Mouse (Mus musculus) retina, postnatal 7 days (tissue): ENCODE measurements around the gene Zmym1.
"Not testable (repeated sequence)": the region's sequence is repeated elsewhere in the genome, so short reads cannot be mapped to it uniquely, and the experiment has no call there.

Experiments used
- DNase-seq: peaks from one replicate; pipeline ENCODE4 v3.0.0-alpha.2; 2012; ENCODE audit warnings: low read depth, low spot score

The Zmym1 gene

GRCm38 (mm10) chr4:127027228-127028190, 33.4 kb downstream of the Zmym1 start:
- peak; percentile 49 for DNase-seq

- DNase-seq: no peak
These were observed 34.1 kb downstream of the Zmym1 start for GRCm38 (mm10) chr4:127026826-127027225.

GRCm38 (mm10) chr4:127024240-127024639, 36.7 kb downstream of the Zmym1 start:
- DNase-seq: no peak

- DNase-seq: no peak
These were observed 37.8 kb downstream of the Zmym1 start for GRCm38 (mm10) chr4:127023201-127023600.

- peak; percentile 93 for DNase-seq
These were observed 38.8 kb downstream of the Zmym1 start for GRCm38 (mm10) chr4:127021989-127022626.

GRCm38 (mm10) chr4:127021151-127021945, 39.6 kb downstream of the Zmym1 start, which contains the start of gene Sfpq:
Gene Sfpq, plus strand, starts transcription at chr4:127021324.
- peak; percentile 100 for DNase-seq

GRCm38 (mm10) chr4:127020411-127021150, 40.4 kb downstream of the Zmym1 start:
- no peak for DNase-seq

GRCm38 (mm10) chr4:127016366-127016765, 44.6 kb downstream of the Zmym1 start:
- no peak for DNase-seq

- DNase-seq: peak; percentile 82
These were observed 45.5 kb downstream of the Zmym1 start for GRCm38 (mm10) chr4:127015294-127015993.

- no peak for DNase-seq
These were observed 55.6 kb downstream of the Zmym1 start for GRCm38 (mm10) chr4:127005113-127005936.

GRCm38 (mm10) chr4:127004384-127004783, 56.6 kb downstream of the Zmym1 start:
- DNase-seq: no peak

GRCm38 (mm10) chr4:127000601-127001105, 60.3 kb downstream of the Zmym1 start:
- no peak for DNase-seq

- DNase-seq: not testable (repeated sequence)
These were observed 61.6 kb downstream of the Zmym1 start for GRCm38 (mm10) chr4:126999372-126999771.
